Mouse (Mus musculus): ENCODE measurements around the gene Gm10277. TPM values are rescaled to one million over a fixed set of nuclear protein-coding genes. Genes with fewer than 3 reads are reported as not detected.

Gene Gm10277
- 1.0 and 1.3 TPM in 2 replicates for polyA plus RNA-seq (2014; fragmentation: Nextera tagmentation; extraction: Ambion mirVana)

DNA sequence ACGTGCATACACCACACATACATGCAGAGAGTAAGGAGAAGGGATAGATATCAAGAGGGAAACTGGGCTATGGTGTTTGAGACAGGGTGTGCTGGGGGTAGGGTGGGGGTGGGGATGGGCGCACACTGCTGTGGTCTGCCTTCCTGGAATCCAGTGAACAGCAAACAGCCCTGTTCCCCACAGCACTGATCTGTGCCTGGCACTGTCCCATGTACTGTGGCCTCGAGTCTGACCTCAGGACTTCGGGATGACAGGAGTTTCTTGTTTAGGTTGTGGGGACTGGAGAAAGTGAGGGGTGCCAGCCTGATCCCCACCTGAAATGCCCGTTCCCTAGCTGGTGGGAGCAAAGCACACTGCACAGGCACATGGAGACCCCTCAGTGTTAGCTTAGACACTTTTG is at the start of gene Gm10277:
TSS of gene Gm10277 (minus strand) at position 41 of the 400 bp plus-strand sequence.
- ATAC-seq (replicated peaks; ENCODE audit: low FRiP score, low TSS enrichment, low read depth) (no peak), DNase-seq (ENCODE audit: low spot score) (no peak)
- no peaks in the 10 kb centered on the region for H3K27me3 ChIP-seq (replicated peaks; ENCODE audit: control insufficient read depth, insufficient read depth, low read length)
- H3K4me3 ChIP-seq (ENCODE audit: low read depth, low read length), result no peak within 1 kb of the TSS
- H3K9ac ChIP-seq (ENCODE audit: low read length), result no peak within 1 kb of the TSS
- H3K4me2 ChIP-seq (ENCODE audit: low read length), result no peak within 1 kb of the TSS
- no peaks in the 10 kb centered on the region for H3K9me3 ChIP-seq (ENCODE audit: control insufficient read depth, low read length)
- WGBS, result 84% methylated on average over 5 of the region's 5 CpGs
- H3K36me3 ChIP-seq (ENCODE audit: control insufficient read depth, insufficient read depth, low read length), result no peaks in the 10 kb centered on the region
- H3K27ac ChIP-seq (ENCODE audit: low read depth), result peak within 1 kb of the TSS; percentile 83; the same call in 1 of the 2 replicates
- H3K4me1 ChIP-seq (replicated peaks; ENCODE audit: control insufficient read depth, insufficient read depth, low read length), result peaks cover 54% of the 10 kb centered on the region

- no peaks in the 10 kb centered on the region for H3K27me3 ChIP-seq (replicated peaks; ENCODE audit: control insufficient read depth, insufficient read depth, low read length)
- 0 out of 2 replicates have a peak overlapping the region, but pooled peaks have one; percentile 4 for H3K27ac ChIP-seq (ENCODE audit: low read depth)
- H3K4me3 ChIP-seq (ENCODE audit: low read depth, low read length), result no peak overlapping the region
- DNase-seq (ENCODE audit: low spot score) (no peak), ATAC-seq (replicated peaks; ENCODE audit: low FRiP score, low TSS enrichment, low read depth) (no peak)
- no peak overlapping the region for H3K9ac ChIP-seq (ENCODE audit: low read length)
- 43% methylated on average over 4 of the region's 4 CpGs for WGBS
- no peaks in the 10 kb centered on the region; the same call in 1 of the 2 replicates for H3K4me1 ChIP-seq (replicated peaks; ENCODE audit: control insufficient read depth, insufficient read depth, low read length)
- H3K36me3 ChIP-seq (ENCODE audit: control insufficient read depth, insufficient read depth, low read length), result peaks cover 32% of the 10 kb centered on the region
- H3K9me3 ChIP-seq (ENCODE audit: control insufficient read depth, low read length), result no peaks in the 10 kb centered on the region
- no peak overlapping the region for H3K4me2 ChIP-seq (ENCODE audit: low read length)
These were observed 49.2 kb upstream of the Gm10277 start for GRCm38 (mm10) chr11:77836751-77837150.

- no peaks in the 10 kb centered on the region for H3K27me3 ChIP-seq (replicated peaks; ENCODE audit: control insufficient read depth, insufficient read depth, low read length)
- H3K36me3 ChIP-seq (ENCODE audit: control insufficient read depth, insufficient read depth, low read length), result peaks cover 27% of the 10 kb centered on the region
- no peak overlapping the region for H3K4me2 ChIP-seq (ENCODE audit: low read length)
- H3K27ac ChIP-seq (ENCODE audit: low read depth), result 0 out of 2 replicates have a peak overlapping the region, but pooled peaks have one; percentile 4
- 74% methylated on average over 5 of the region's 5 CpGs for WGBS
- no peaks in the 10 kb centered on the region; the same call in 1 of the 2 replicates for H3K4me1 ChIP-seq (replicated peaks; ENCODE audit: control insufficient read depth, insufficient read depth, low read length)
- DNase-seq (ENCODE audit: low spot score) (no peak), ATAC-seq (replicated peaks; ENCODE audit: low FRiP score, low TSS enrichment, low read depth) (no peak)
- H3K9ac ChIP-seq (ENCODE audit: low read length), result no peak overlapping the region
- H3K9me3 ChIP-seq (ENCODE audit: control insufficient read depth, low read length), result no peaks in the 10 kb centered on the region
- no peak overlapping the region for H3K4me3 ChIP-seq (ENCODE audit: low read depth, low read length)
These were observed 48.7 kb upstream of the Gm10277 start for GRCm38 (mm10) chr11:77836290-77836689.

- Histone ChIP-seq H3K9me3 (ENCODE audit: control insufficient read depth, low read length) (no peaks in the 10 kb centered on the region), H3K4me2 (ENCODE audit: low read length) (no peak overlapping the region), H3K4me3 (ENCODE audit: low read depth, low read length) (no peak overlapping the region), H3K9ac (ENCODE audit: low read length) (no peak overlapping the region), H3K36me3 (ENCODE audit: control insufficient read depth, insufficient read depth, low read length) (peaks cover 29% of the 10 kb centered on the region), H3K27me3 (replicated peaks; ENCODE audit: control insufficient read depth, insufficient read depth, low read length) (no peaks in the 10 kb centered on the region), H3K27ac (ENCODE audit: low read depth) (no peak overlapping the region), H3K4me1 (replicated peaks; ENCODE audit: control insufficient read depth, insufficient read depth, low read length) (no peaks in the 10 kb centered on the region; the same call in 1 of the 2 replicates)
- DNase-seq (ENCODE audit: low spot score) (no peak), ATAC-seq (replicated peaks; ENCODE audit: low FRiP score, low TSS enrichment, low read depth) (no peak)
- WGBS, result 79% methylated on average over 3 of the region's 3 CpGs
These were observed 47.6 kb upstream of the Gm10277 start for GRCm38 (mm10) chr11:77835109-77835508.

DNA sequence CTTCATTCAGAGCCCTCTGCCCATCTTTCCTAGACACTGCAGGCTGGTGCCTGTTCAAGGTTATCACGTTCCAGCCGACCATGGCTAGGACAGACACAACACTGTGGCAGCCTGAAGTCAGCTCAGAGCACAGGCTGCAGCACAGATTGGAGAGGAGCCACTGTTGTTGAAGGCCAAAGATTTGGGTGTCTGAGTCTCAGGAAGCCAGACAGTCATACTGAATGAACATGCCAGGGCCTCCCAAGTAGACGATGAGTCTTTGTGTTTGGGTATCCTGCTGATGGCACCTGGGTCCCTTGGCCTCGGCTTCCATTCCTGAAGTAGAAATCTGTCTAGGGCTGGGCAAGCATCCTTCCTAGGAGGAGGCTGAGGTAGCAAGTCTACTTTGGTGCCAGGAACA is 45.0 kb upstream of the Gm10277 start:
- no peak overlapping the region for H3K4me2 ChIP-seq (ENCODE audit: low read length)
- no peaks in the 10 kb centered on the region; the same call in 1 of the 2 replicates for H3K4me1 ChIP-seq (replicated peaks; ENCODE audit: control insufficient read depth, insufficient read depth, low read length)
- H3K36me3 ChIP-seq (ENCODE audit: control insufficient read depth, insufficient read depth, low read length), result peaks cover 50% of the 10 kb centered on the region
- H3K4me3 ChIP-seq (ENCODE audit: low read depth, low read length), result no peak overlapping the region
- WGBS, result 84% methylated on average over 4 of the region's 4 CpGs
- DNase-seq (ENCODE audit: low spot score) (no peak), ATAC-seq (replicated peaks; ENCODE audit: low FRiP score, low TSS enrichment, low read depth) (no peak)
- no peak overlapping the region for H3K27ac ChIP-seq (ENCODE audit: low read depth)
- no peaks in the 10 kb centered on the region for H3K9me3 ChIP-seq (ENCODE audit: control insufficient read depth, low read length)
- no peaks in the 10 kb centered on the region for H3K27me3 ChIP-seq (replicated peaks; ENCODE audit: control insufficient read depth, insufficient read depth, low read length)
- no peak overlapping the region for H3K9ac ChIP-seq (ENCODE audit: low read length)

DNA sequence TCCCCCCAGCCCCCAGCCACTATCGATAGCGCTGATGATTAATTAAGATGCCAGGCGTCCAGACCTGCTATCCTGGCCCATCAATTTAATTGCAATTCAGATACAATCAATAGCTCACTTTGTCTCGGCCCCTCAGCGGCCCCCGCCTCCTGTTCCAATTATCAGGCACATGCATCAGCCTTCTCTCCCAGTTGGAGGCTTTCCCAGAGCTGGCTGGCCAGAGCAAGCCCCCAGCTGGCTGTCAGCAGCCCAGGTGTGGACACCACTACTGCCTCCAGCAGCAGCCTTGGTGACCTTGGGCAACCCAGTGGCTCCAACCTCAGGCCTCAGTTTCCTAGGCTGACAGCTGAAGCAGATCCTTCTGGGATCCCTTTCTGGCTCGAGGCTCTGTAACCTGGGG is 43.3 kb upstream of the Gm10277 start:
- WGBS, result 70% methylated on average over 7 of the region's 7 CpGs

DNA sequence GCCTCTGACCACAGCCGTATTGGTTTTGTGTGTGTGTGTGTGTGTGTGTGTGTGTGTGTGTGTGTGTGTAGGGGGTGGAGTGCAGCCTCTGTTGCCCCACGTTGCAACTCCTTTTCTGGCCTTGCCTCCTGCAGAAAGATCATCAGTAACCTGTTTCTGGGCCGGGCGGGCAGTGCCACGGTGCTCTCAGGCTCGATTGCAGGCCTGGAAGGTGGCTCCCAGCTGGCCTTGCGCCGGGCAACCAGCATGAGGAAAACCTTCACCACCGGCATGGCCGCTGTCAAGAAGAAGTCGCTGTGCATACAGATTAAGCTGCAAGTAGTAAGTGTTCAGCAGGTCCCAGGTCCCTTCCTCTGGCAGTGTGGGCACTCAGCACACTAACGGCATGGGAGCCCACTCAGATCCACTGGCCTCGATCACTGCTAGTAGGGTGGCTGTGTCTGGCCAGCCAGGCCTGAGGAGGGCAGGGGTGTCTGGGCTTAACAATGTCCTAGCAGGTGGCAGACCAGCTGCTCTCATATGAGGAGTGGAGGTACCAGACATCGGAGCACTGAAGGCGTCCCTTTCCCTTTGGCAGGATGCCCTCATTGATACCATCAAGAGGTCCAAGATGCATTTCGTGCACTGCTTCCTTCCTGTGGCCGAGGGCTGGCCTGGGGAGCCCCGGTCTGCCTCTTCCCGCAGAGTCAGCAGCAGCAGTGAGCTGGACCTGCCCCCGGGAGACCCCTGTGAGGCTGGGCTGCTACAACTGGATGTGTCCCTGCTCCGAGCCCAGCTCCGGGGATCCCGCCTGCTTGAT is 41.7 kb upstream of the Gm10277 start:
- DNase-seq (ENCODE audit: low spot score) (no peak), ATAC-seq (replicated peaks; ENCODE audit: low FRiP score, low TSS enrichment, low read depth) (no peak)
- H3K36me3 ChIP-seq (ENCODE audit: control insufficient read depth, insufficient read depth, low read length), result peaks cover 46% of the 10 kb centered on the region
- whole genome bisulfite sequencing, result 83% methylated on average over 23 of the region's 23 CpGs
- no peaks in the 10 kb centered on the region for H3K9me3 ChIP-seq (ENCODE audit: control insufficient read depth, low read length)
- H3K27ac ChIP-seq (ENCODE audit: low read depth), result no peak overlapping the region
- no peak overlapping the region for H3K4me2 ChIP-seq (ENCODE audit: low read length)
- H3K4me1 ChIP-seq (replicated peaks; ENCODE audit: control insufficient read depth, insufficient read depth, low read length), result no peaks in the 10 kb centered on the region
- H3K27me3 ChIP-seq (replicated peaks; ENCODE audit: control insufficient read depth, insufficient read depth, low read length), result no peaks in the 10 kb centered on the region
- H3K9ac ChIP-seq (ENCODE audit: low read length), result no peak overlapping the region
- H3K4me3 ChIP-seq (ENCODE audit: low read depth, low read length), result no peak overlapping the region

More for the DNA sequence above, 43.3 kb upstream of the Gm10277 start:
- no peak overlapping the region for H3K27ac ChIP-seq (ENCODE audit: low read depth)
- ATAC-seq (replicated peaks; ENCODE audit: low FRiP score, low TSS enrichment, low read depth) (no peak), DNase-seq (ENCODE audit: low spot score) (no peak)
- H3K9me3 ChIP-seq (ENCODE audit: control insufficient read depth, low read length), result no peaks in the 10 kb centered on the region
- H3K4me3 ChIP-seq (ENCODE audit: low read depth, low read length), result no peak overlapping the region
- peaks cover 47% of the 10 kb centered on the region for H3K36me3 ChIP-seq (ENCODE audit: control insufficient read depth, insufficient read depth, low read length)
- H3K27me3 ChIP-seq (replicated peaks; ENCODE audit: control insufficient read depth, insufficient read depth, low read length), result no peaks in the 10 kb centered on the region
- H3K9ac ChIP-seq (ENCODE audit: low read length), result no peak overlapping the region
- no peaks in the 10 kb centered on the region for H3K4me1 ChIP-seq (replicated peaks; ENCODE audit: control insufficient read depth, insufficient read depth, low read length)
- H3K4me2 ChIP-seq (ENCODE audit: low read length), result no peak overlapping the region

- DNase-seq (ENCODE audit: low spot score) (no peak), ATAC-seq (replicated peaks; ENCODE audit: low FRiP score, low TSS enrichment, low read depth) (no peak)
- 92% methylated on average over 5 of the region's 5 CpGs for WGBS
- H3K4me3 ChIP-seq (ENCODE audit: low read depth, low read length), result no peak overlapping the region
- H3K4me2 ChIP-seq (ENCODE audit: low read length), result no peak overlapping the region
- H3K9me3 ChIP-seq (ENCODE audit: control insufficient read depth, low read length), result no peaks in the 10 kb centered on the region
- H3K36me3 ChIP-seq (ENCODE audit: control insufficient read depth, insufficient read depth, low read length), result peaks cover 55% of the 10 kb centered on the region
- no peak overlapping the region for H3K27ac ChIP-seq (ENCODE audit: low read depth)
- H3K9ac ChIP-seq (ENCODE audit: low read length), result no peak overlapping the region
- H3K4me1 ChIP-seq (replicated peaks; ENCODE audit: control insufficient read depth, insufficient read depth, low read length), result no peaks in the 10 kb centered on the region
- no peaks in the 10 kb centered on the region for H3K27me3 ChIP-seq (replicated peaks; ENCODE audit: control insufficient read depth, insufficient read depth, low read length)
These were observed 40.6 kb upstream of the Gm10277 start for GRCm38 (mm10) chr11:77828163-77828562.

All from intestine, embryonic 14.5 days (tissue).